Mouse (Mus musculus) lung, embryonic 14.5 days (tissue): ENCODE data around the gene Uaca. TPM values are rescaled to one million over a fixed set of nuclear protein-coding genes. Genes with fewer than 3 reads are reported as not detected.
A peak's percentile ranks its signal among the peaks of the same experiment; 100 is the strongest.

Source experiments
- ATAC-seq: fragments of 200-750 bp; cut with Nextera tagmentation; 2 replicates; pipeline ENCODE4 v1.8.0; 2017; ENCODE audit warnings: mild to moderate bottlenecking, moderate TSS enrichment, moderate library complexity; ENCODE audit not compliant: insufficient read depth
- DNase-seq: peaks from one replicate; pipeline ENCODE4 v3.0.0-alpha.2; 2015
- H3K27ac ChIP-seq: fragments of 300-500 bp; sonication (generic); 2 replicates; pipeline ENCODE4 v1.5.1; 2014; ENCODE audit warnings: low read depth, mild to moderate bottlenecking, moderate library complexity
- H3K27me3 ChIP-seq: fragments of 300-500 bp; sonication (generic); 2 replicates; pipeline ENCODE4 v1.6.1; 2014; ENCODE audit warnings: low read length, control low read depth; ENCODE audit not compliant: insufficient read depth
- H3K36me3 ChIP-seq: fragments of 300-500 bp; sonication (generic); 2 replicates; pipeline ENCODE4 v1.6.1; 2014; ENCODE audit warnings: control low read depth; ENCODE audit not compliant: insufficient read depth
- H3K4me1 ChIP-seq: fragments of 300-500 bp; sonication (generic); 2 replicates; pipeline ENCODE4 v1.6.1; 2014; ENCODE audit warnings: antibody characterized with exemption, control low read depth; ENCODE audit not compliant: insufficient read depth
- H3K4me2 ChIP-seq: fragments of 300-500 bp; sonication (generic); 2 replicates; pipeline ENCODE4 v1.6.1; 2014; ENCODE audit warnings: mild to moderate bottlenecking
- H3K4me3 ChIP-seq: fragments of 300-500 bp; sonication (generic); 2 replicates; pipeline ENCODE4 v1.5.1; 2014; ENCODE audit warnings: low read depth, low read length
- H3K9ac ChIP-seq: fragments of 300-500 bp; sonication (generic); 2 replicates; pipeline ENCODE4 v1.6.1; 2014
- H3K9me3 ChIP-seq: fragments of 300-500 bp; sonication (generic); 2 replicates; pipeline ENCODE4 v1.6.1; 2016; ENCODE audit warnings: low read depth, low read length, control low read depth
- CTCF ChIP-seq: IDR thresholded peaks from 2 replicates; pipeline ENCODE4 v1.5.1; 2016; ENCODE audit warnings: antibody characterized with exemption, low read depth
- WGBS: fragments of 180-500 bp; shearing (Covaris S2); extraction: QIAGEN DNeasy Blood & Tissue Kit; methylation state at CpG from one replicate; pipeline ENCODE4 v1.1.7; 2014; 5-methylcytosine and 5-hydroxymethylcytosine counted together
- polyA plus RNA-seq: library from polyadenylated mRNA; unstranded; fragments of >200 nt; fragmentation: Nextera tagmentation; extraction: Ambion mirVana; gene quantifications from 2 replicates; pipeline ENCODE4 v1.2.1, GENCODE M21; 2014

The Uaca gene
- polyA plus RNA-seq, 1 experiment from 2014 or later: 28.3 TPM

- peak overlapping the region; percentile 37 for H3K27ac ChIP-seq
- peak; percentile 62; the same call in 1 of the 2 replicates for ATAC-seq
- peak; percentile 65 for DNase-seq
- H3K4me1 ChIP-seq: peaks cover 3% of the 10 kb centered on the region; the same call in 1 of the 2 replicates
- H3K4me3 ChIP-seq: no peak overlapping the region
- H3K9me3 ChIP-seq: no peaks in the 10 kb centered on the region
- no peak for TF ChIP-seq CTCF
- H3K9ac ChIP-seq: no peak overlapping the region
- H3K36me3 ChIP-seq: peaks cover 14% of the 10 kb centered on the region; the same call in 1 of the 2 replicates
- H3K4me2 ChIP-seq: no peak overlapping the region
- 8% methylated on average over 9 of the region's 9 CpGs for WGBS
- H3K27me3 ChIP-seq: no peaks in the 10 kb centered on the region
Measured at GRCm38 (mm10) chr9:60848730-60849129, 54.4 kb downstream of the Uaca start.

- TF ChIP-seq CTCF: no peak
- Histone ChIP-seq H3K4me2 (no peak overlapping the region), H3K9ac (no peak overlapping the region), H3K27me3 (no peaks in the 10 kb centered on the region), H3K36me3 (peaks cover 16% of the 10 kb centered on the region; the same call in 1 of the 2 replicates), H3K4me3 (no peak overlapping the region), H3K4me1 (peaks cover 3% of the 10 kb centered on the region; the same call in 1 of the 2 replicates), H3K9me3 (no peaks in the 10 kb centered on the region), H3K27ac (no peak overlapping the region)
- ATAC-seq: no peak
- no peak for DNase-seq
- WGBS: 59% methylated on average over 12 of the region's 12 CpGs
Measured at GRCm38 (mm10) chr9:60849986-60850385, 55.6 kb downstream of the Uaca start.

GRCm38 (mm10) chr9:60854196-60854595, 59.9 kb downstream of the Uaca start:
- peaks cover 28% of the 10 kb centered on the region; the same call in 1 of the 2 replicates for H3K36me3 ChIP-seq
- H3K4me2 ChIP-seq: no peak overlapping the region
- no peak for ATAC-seq
- TF ChIP-seq CTCF: no peak
- no peak overlapping the region for H3K9ac ChIP-seq
- no peak overlapping the region for H3K4me3 ChIP-seq
- DNase-seq: no peak
- WGBS: 83% methylated on average over 11 of the region's 11 CpGs
- H3K4me1 ChIP-seq: no peaks in the 10 kb centered on the region
- H3K27me3 ChIP-seq: no peaks in the 10 kb centered on the region
- no peaks in the 10 kb centered on the region for H3K9me3 ChIP-seq
- H3K27ac ChIP-seq: no peak overlapping the region

GRCm38 (mm10) chr9:60857833-60858232, 63.5 kb downstream of the Uaca start:
- Histone ChIP-seq H3K27me3 (no peaks in the 10 kb centered on the region), H3K27ac (no peak overlapping the region), H3K4me1 (no peaks in the 10 kb centered on the region), H3K4me2 (no peak overlapping the region), H3K4me3 (no peak overlapping the region), H3K36me3 (peaks cover 42% of the 10 kb centered on the region; the same call in 1 of the 2 replicates), H3K9me3 (no peaks in the 10 kb centered on the region), H3K9ac (no peak overlapping the region)
- 27% methylated on average over 5 of the region's 5 CpGs for WGBS
- ATAC-seq (peak; percentile 63), DNase-seq (peak; percentile 85)
- TF ChIP-seq CTCF: peak; percentile 74

GRCm38 (mm10) chr9:60858306-60858960, 64.1 kb downstream of the Uaca start:
- H3K4me2 ChIP-seq: peak overlapping the region; percentile 48
- H3K4me1 ChIP-seq: no peaks in the 10 kb centered on the region
- TF ChIP-seq CTCF: peak; percentile 92
- WGBS: 41% methylated on average over 11 of the region's 11 CpGs
- no peaks in the 10 kb centered on the region for H3K27me3 ChIP-seq
- peaks cover 48% of the 10 kb centered on the region for H3K36me3 ChIP-seq
- no peak overlapping the region for H3K27ac ChIP-seq
- 0 out of 2 replicates have a peak, but pooled peaks have one; percentile 21 for ATAC-seq
- DNase-seq: peak; percentile 87
- H3K4me3 ChIP-seq: no peak overlapping the region
- H3K9me3 ChIP-seq: no peaks in the 10 kb centered on the region
- H3K9ac ChIP-seq: no peak overlapping the region

GRCm38 (mm10) chr9:60859031-60859430, 64.7 kb downstream of the Uaca start:
- DNase-seq (no peak), ATAC-seq (no peak)
- WGBS: 73% methylated on average over 9 of the region's 9 CpGs
- Histone ChIP-seq H3K9ac (no peak overlapping the region), H3K27ac (no peak overlapping the region), H3K4me1 (no peaks in the 10 kb centered on the region), H3K9me3 (no peaks in the 10 kb centered on the region), H3K4me3 (no peak overlapping the region), H3K36me3 (peaks cover 49% of the 10 kb centered on the region), H3K4me2 (no peak overlapping the region), H3K27me3 (no peaks in the 10 kb centered on the region)
- TF ChIP-seq CTCF: no peak

- H3K4me3 ChIP-seq: no peak overlapping the region
- H3K9ac ChIP-seq: no peak overlapping the region
- DNase-seq: no peak
- no peak overlapping the region for H3K27ac ChIP-seq
- no peak overlapping the region for H3K4me2 ChIP-seq
- TF ChIP-seq CTCF: no peak
- no peaks in the 10 kb centered on the region for H3K9me3 ChIP-seq
- no peak for ATAC-seq
- H3K27me3 ChIP-seq: no peaks in the 10 kb centered on the region
- H3K36me3 ChIP-seq: peaks cover 59% of the 10 kb centered on the region
- no peaks in the 10 kb centered on the region for H3K4me1 ChIP-seq
- 89% methylated on average over 5 of the region's 5 CpGs for WGBS
Measured at GRCm38 (mm10) chr9:60861030-60861429, 66.7 kb downstream of the Uaca start.
